Mouse (Mus musculus) forebrain, embryonic 15.5 days (tissue): ENCODE data around the gene Map3k20. TPM values are rescaled to one million over a fixed set of nuclear protein-coding genes. Genes with fewer than 3 reads are reported as not detected.
A peak's percentile ranks its signal among the peaks of the same experiment; 100 is the strongest.

Experiments
- ATAC-seq: fragments of 200-750 bp; cut with Nextera tagmentation; replicated peaks from 2 replicates; pipeline ENCODE4 v1.8.0; 2017; ENCODE audit warnings: mild to moderate bottlenecking, moderate TSS enrichment, moderate library complexity
- H3K27ac ChIP-seq: fragments of 300-500 bp; sonication (generic); replicated peaks from 2 replicates; pipeline ENCODE4 v1.5.1; 2015; ENCODE audit warnings: mild to moderate bottlenecking, inconsistent platforms
- H3K27me3 ChIP-seq: fragments of 300-500 bp; sonication (generic); 2 replicates; pipeline ENCODE4 v1.6.1; 2015; ENCODE audit warnings: inconsistent platforms
- H3K36me3 ChIP-seq: fragments of 300-500 bp; sonication (generic); 2 replicates; pipeline ENCODE4 v1.6.1; 2015; ENCODE audit warnings: mild to moderate bottlenecking, inconsistent platforms
- H3K4me1 ChIP-seq: fragments of 300-500 bp; sonication (generic); 2 replicates; pipeline ENCODE4 v1.6.1; 2015; ENCODE audit warnings: inconsistent platforms
- H3K4me2 ChIP-seq: fragments of 300-500 bp; sonication (generic); replicated peaks from 2 replicates; pipeline ENCODE4 v1.6.1; 2015; ENCODE audit warnings: mild to moderate bottlenecking, inconsistent platforms
- H3K4me3 ChIP-seq: fragments of 300-500 bp; sonication (generic); 2 replicates; pipeline ENCODE4 v1.5.1; 2015; ENCODE audit warnings: mild to moderate bottlenecking, inconsistent platforms
- H3K9ac ChIP-seq: fragments of 300-500 bp; sonication (generic); replicated peaks from 2 replicates; pipeline ENCODE4 v1.6.1; 2015; ENCODE audit warnings: mild to moderate bottlenecking, inconsistent platforms
- H3K9me3 ChIP-seq: fragments of 300-500 bp; sonication (generic); 2 replicates; pipeline ENCODE4 v1.6.1; 2016; ENCODE audit warnings: inconsistent platforms
- WGBS: fragments of 180-500 bp; shearing (Covaris S2); methylation state at CpG from one replicate; pipeline ENCODE4 v1.1.7; 2015; ENCODE audit warnings: mixed read lengths; 5-methylcytosine and 5-hydroxymethylcytosine counted together
- polyA plus RNA-seq: library from polyadenylated mRNA; unstranded; fragments of >200 nt; fragmentation: Nextera tagmentation; extraction: Ambion mirVana; gene quantifications from 2 replicates; pipeline ENCODE4 v1.2.1, GENCODE M21; 2015

The Map3k20 gene
- polyA plus RNA-seq, 1 experiment from 2014 or later = 3.9 TPM

DNA sequence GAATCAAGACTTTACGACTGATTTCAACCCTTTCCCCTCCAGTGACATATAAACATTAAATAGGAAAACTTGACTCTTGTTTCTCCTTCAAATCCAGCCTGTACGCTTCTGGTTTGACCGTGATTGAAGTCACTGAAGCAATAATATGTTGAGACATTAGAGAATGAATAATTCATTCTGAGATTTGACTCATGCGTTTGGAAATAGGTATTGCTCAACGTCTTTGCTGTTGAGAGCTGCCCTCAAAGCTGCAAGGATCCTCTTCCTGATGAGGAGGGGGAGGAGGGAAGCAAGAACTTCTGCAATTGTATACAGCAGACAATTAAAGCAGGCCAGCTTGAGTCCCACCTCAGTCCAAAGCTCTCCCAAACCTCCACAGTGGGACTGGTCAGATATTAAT lies 81.1 kb downstream of the Map3k20 start:
- ATAC-seq = no peak
- H3K4me3 ChIP-seq = no peak overlapping the region
- H3K36me3 ChIP-seq = no peaks in the 10 kb centered on the region
- no peak overlapping the region for H3K27ac ChIP-seq
- H3K9me3 ChIP-seq = no peaks in the 10 kb centered on the region
- no peaks in the 10 kb centered on the region; the same call in 1 of the 2 replicates for H3K4me1 ChIP-seq
- no peak overlapping the region for H3K9ac ChIP-seq
- 87% methylated on average over 5 of the region's 5 CpGs for WGBS
- H3K27me3 ChIP-seq = no peaks in the 10 kb centered on the region
- no peak overlapping the region for H3K4me2 ChIP-seq

DNA sequence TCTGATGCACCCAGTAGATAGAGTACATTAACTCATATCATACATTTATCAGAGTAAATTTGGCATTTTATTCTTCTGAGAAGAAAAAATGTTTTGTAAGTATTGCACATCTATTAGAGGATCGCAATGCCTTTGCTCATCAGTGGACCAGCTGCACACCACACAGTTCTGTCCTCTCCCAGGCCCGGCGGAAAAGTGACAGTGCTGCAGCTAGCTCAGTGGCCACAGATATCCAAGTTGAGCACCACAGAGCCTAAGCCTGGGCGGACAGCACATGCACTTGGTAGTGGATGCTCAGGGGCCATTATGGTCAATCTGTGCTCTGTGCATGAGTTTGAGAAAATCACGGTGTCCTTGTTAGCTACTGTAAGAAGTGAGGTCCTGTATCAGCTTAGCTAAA lies 82.4 kb downstream of the Map3k20 start:
- no peak overlapping the region for H3K4me2 ChIP-seq
- no peaks in the 10 kb centered on the region for H3K9me3 ChIP-seq
- H3K9ac ChIP-seq = no peak overlapping the region
- no peak overlapping the region for H3K27ac ChIP-seq
- no peak for ATAC-seq
- 98% methylated on average over 5 of the region's 5 CpGs for WGBS
- no peaks in the 10 kb centered on the region for H3K27me3 ChIP-seq
- no peak overlapping the region for H3K4me3 ChIP-seq
- no peaks in the 10 kb centered on the region; the same call in 1 of the 2 replicates for H3K4me1 ChIP-seq
- H3K36me3 ChIP-seq = no peaks in the 10 kb centered on the region

DNA sequence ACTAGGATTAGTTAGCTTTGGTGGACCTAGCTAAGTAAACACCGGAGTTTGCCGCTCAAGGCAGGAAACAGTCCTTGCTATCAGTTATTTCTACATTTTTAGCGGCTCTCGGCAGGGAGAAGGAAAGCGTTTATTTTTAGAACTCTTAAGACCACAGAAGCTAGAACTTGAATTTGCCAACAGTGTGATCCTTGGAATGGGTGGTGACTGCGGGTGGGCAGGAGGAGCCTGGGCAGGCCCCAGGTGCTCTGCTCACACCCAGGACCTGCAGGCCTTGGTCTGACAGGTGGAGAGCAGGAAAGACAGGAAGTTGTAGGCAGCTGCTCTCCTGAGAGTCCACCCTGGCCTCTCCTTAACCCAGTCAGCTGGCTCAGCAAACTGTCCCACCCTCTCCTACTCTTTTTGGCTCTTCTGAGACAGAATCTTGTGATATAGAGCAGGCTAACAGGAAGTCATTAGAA lies 83.7 kb downstream of the Map3k20 start:
- Histone ChIP-seq H3K27me3 (no peaks in the 10 kb centered on the region), H3K4me2 (no peak overlapping the region), H3K4me1 (no peaks in the 10 kb centered on the region; the same call in 1 of the 2 replicates), H3K4me3 (no peak overlapping the region), H3K9me3 (no peaks in the 10 kb centered on the region), H3K36me3 (no peaks in the 10 kb centered on the region), H3K27ac (no peak overlapping the region), H3K9ac (no peak overlapping the region)
- WGBS = 79% methylated on average over 6 of the region's 6 CpGs
- no peak for ATAC-seq

DNA sequence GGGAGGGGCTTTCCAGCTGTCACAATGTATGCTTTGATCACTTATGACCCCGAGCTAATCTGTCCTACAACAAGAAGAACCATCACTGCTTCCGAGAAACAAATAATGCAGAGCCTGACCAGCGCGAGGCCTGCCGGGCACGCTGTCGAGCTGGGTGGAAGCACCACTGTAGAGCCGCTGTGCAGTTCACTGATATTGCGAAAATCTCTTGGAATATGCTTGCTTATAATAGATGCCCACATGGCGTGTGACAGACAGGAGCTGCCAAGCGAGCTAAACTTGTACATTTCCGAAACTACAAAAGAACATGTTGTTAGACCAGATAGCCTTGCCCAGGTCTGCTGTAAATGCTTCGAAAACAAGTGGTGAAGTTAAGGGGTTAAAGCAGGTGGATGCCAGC lies 86.7 kb downstream of the Map3k20 start:
- Histone ChIP-seq H3K9ac (no peak overlapping the region), H3K4me1 (peaks cover 7% of the 10 kb centered on the region), H3K27me3 (no peaks in the 10 kb centered on the region), H3K9me3 (no peaks in the 10 kb centered on the region), H3K27ac (no peak overlapping the region), H3K4me3 (no peak overlapping the region), H3K36me3 (no peaks in the 10 kb centered on the region), H3K4me2 (no peak overlapping the region)
- 87% methylated on average over 13 of the region's 13 CpGs for WGBS
- ATAC-seq = no peak

DNA sequence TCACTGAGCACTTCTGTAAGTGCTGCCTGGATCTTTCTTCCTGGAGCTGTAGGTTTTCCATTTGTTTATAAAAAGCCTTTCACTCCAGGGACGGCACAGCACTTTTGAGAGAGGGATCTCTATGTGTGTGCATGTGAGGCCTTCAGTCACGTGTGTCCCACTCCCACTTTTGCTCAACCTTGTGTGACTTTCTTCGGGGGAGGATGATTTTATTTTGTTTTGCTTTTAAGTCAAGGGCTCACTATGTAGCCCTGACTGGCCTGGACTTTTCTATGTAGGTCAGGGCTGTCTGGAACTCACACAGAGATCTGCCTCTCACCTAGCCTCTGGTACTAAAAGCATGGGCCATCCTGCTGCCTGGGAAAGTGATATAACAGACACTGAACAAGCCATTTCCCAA lies 88.6 kb downstream of the Map3k20 start:
- Histone ChIP-seq H3K36me3 (no peaks in the 10 kb centered on the region), H3K27me3 (no peaks in the 10 kb centered on the region), H3K9me3 (no peaks in the 10 kb centered on the region), H3K4me1 (peaks cover 7% of the 10 kb centered on the region), H3K4me2 (no peak overlapping the region), H3K27ac (no peak overlapping the region), H3K4me3 (no peak overlapping the region), H3K9ac (no peak overlapping the region)
- WGBS = 83% methylated on average over 3 of the region's 3 CpGs
- no peak for ATAC-seq

DNA sequence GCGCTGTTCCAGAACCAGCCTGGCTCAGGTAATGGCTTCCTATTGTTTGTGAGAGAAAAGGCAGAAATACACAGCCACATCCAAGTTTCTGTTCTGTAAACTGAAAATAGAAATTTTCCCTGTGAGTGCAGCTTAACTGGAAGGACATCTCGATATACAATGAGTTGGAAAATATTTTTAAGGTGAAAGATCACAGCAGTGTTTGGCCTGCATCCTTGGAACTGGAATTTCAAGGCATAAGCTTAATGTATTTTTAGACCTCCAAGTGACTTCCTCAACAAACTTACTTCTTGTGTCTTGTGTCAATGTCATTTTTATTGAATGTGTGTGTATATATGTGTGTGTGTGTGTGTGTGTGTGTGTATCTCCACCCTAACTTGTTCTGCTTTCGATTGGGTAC lies 90.4 kb downstream of the Map3k20 start:
- no peak overlapping the region for H3K9ac ChIP-seq

DNA sequence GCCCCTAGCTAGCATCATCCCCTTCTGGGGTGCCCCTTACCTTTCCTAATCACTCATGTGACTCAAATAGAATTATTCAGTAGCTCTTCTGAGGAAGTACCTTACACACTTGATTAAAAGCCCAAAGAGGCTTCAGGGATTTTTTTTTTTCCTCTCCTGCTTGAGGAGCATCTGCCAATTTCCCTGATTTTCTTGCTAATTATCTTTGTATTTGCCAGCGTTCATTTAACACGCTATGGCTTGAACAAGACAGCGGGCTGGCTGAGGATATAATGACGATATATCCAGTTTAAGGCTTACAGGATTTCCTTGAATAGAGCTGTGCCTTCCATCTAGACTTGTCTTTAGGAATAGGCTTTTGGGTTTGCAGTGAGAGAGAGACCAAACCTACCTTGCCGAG lies 91.5 kb downstream of the Map3k20 start:
- 61% methylated on average over 5 of the region's 5 CpGs for WGBS
- Histone ChIP-seq H3K9me3 (no peaks in the 10 kb centered on the region), H3K4me2 (no peak overlapping the region), H3K36me3 (no peaks in the 10 kb centered on the region), H3K4me3 (no peak overlapping the region), H3K27me3 (no peaks in the 10 kb centered on the region), H3K4me1 (peaks cover 7% of the 10 kb centered on the region), H3K9ac (no peak overlapping the region), H3K27ac (0 out of 2 replicates have a peak overlapping the region, but pooled peaks have one; percentile 25)
- no peak for ATAC-seq

More for the DNA sequence above, 90.4 kb downstream of the Map3k20 start:
- Histone ChIP-seq H3K27me3 (no peaks in the 10 kb centered on the region), H3K4me3 (no peak overlapping the region), H3K4me2 (no peak overlapping the region), H3K4me1 (peaks cover 7% of the 10 kb centered on the region), H3K36me3 (no peaks in the 10 kb centered on the region), H3K27ac (no peak overlapping the region), H3K9me3 (no peaks in the 10 kb centered on the region)
- 86% methylated on average over 3 of the region's 3 CpGs for WGBS
- ATAC-seq = no peak

DNA sequence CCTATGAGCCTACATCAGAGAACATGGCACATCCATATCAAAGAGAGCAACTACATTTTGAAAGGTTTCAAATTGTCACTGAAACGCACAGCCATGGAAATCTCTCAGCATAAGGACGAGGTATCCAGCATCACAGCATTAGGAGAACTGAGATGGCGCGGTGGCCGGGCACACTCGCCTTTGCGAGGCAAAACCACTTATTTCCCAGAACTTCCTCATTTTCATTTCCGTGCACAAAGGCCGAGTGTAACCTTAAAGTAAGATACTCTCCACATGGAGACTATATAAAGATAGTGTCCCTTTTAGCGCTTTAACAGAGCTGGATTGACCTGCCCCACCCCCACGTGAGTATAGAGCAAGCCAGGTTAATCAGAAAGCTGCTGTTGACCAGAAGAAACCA lies 94.0 kb downstream of the Map3k20 start:
- ATAC-seq = no peak
- Histone ChIP-seq H3K9ac (no peak overlapping the region), H3K27ac (no peak overlapping the region), H3K27me3 (no peaks in the 10 kb centered on the region), H3K9me3 (no peaks in the 10 kb centered on the region), H3K4me3 (no peak overlapping the region), H3K36me3 (no peaks in the 10 kb centered on the region), H3K4me1 (peaks cover 7% of the 10 kb centered on the region), H3K4me2 (no peak overlapping the region)
- WGBS = 93% methylated on average over 11 of the region's 11 CpGs

DNA sequence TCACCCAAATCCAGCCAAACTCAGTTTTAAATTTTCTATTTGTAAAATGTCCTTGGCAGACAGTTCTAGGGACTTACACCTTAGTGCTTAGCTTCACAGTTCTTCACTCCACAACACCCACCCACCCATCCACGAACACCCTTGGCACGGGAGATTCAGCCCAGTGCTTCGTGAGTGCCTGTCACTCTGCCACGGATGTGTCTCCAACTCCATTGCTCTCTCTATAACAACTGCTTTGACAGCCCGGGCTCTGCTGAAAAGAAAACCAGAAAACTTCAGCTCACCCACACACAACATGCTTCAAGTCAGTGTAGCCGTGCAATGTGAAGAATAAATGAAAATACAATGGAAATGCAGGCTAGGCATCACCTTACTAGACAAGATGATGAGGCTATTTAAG lies 97.2 kb downstream of the Map3k20 start:
- Histone ChIP-seq H3K36me3 (no peaks in the 10 kb centered on the region), H3K27ac (no peak overlapping the region), H3K4me1 (no peaks in the 10 kb centered on the region), H3K4me3 (no peak overlapping the region), H3K9me3 (no peaks in the 10 kb centered on the region), H3K27me3 (no peaks in the 10 kb centered on the region), H3K4me2 (no peak overlapping the region), H3K9ac (no peak overlapping the region)
- no peak for ATAC-seq
- 72% methylated on average over 6 of the region's 6 CpGs for WGBS

DNA sequence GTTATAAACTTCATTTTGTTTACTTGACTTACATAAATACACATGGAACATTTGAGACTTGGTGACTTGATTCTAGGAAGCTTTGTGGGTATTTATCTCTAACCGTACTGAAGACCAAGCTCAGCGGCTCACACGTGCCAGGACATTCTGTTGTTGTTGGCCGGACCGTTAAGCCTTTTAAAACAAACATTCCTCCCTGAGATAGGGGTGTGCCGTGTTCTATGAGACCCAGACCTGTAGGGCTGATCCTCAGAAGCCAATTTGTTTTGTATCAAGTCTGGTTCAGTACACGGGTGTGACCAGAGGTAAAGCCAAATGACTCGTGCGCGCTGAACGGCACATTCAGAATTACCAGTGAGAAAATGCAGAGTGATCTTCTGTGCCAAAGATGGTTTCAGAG lies 97.9 kb downstream of the Map3k20 start:
- ATAC-seq = no peak
- H3K4me2 ChIP-seq = no peak overlapping the region
- H3K9me3 ChIP-seq = no peaks in the 10 kb centered on the region
- no peaks in the 10 kb centered on the region for H3K4me1 ChIP-seq
- H3K27ac ChIP-seq = no peak overlapping the region
- H3K9ac ChIP-seq = no peak overlapping the region
- no peaks in the 10 kb centered on the region for H3K27me3 ChIP-seq
- WGBS = 64% methylated on average over 11 of the region's 11 CpGs
- H3K4me3 ChIP-seq = no peak overlapping the region
- no peaks in the 10 kb centered on the region for H3K36me3 ChIP-seq

DNA sequence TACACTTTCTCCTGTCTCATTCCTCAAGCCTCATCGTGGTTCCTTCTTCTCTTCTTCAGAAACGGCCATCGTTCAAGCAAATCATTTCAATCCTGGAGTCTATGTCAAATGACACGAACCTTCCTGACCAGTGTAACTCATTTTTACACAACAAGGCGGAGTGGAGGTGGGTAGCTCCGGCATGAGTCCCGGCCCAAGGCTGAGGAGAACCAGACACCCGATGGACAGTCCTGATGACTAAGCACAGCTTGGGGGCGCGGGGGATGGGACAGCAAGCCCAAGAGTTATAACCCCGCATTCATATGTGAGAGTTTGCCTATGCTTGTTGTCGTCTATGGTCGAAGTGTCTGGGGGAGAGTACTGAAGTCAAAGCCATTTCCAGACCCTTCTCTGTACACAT lies 104.0 kb downstream of the Map3k20 start:
- Histone ChIP-seq H3K9me3 (no peaks in the 10 kb centered on the region), H3K27me3 (no peaks in the 10 kb centered on the region), H3K4me1 (peaks cover 5% of the 10 kb centered on the region), H3K36me3 (no peaks in the 10 kb centered on the region), H3K4me2 (no peak overlapping the region), H3K9ac (no peak overlapping the region), H3K4me3 (no peak overlapping the region), H3K27ac (no peak overlapping the region)
- whole genome bisulfite sequencing = 94% methylated on average over 13 of the region's 13 CpGs
- ATAC-seq = no peak

DNA sequence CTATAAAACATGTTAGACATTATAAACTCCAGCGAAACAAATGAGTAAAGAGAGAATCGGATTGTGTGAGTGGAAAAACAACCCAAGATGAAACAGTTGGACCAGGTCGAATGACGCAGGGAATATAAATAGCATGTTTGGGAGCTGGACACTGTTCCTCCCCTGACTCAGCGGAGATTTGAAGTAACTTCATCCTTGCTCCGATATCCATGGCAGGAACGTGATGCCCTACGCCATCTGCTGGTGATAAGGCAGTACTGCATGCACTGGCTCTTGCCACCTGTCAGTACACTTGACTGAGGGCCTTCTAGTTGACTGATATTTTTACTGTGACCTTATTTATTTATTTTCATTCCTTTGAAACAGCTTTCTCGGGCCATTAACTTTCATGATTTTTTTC lies 104.5 kb downstream of the Map3k20 start:
- Histone ChIP-seq H3K4me1 (peaks cover 5% of the 10 kb centered on the region), H3K4me2 (no peak overlapping the region), H3K27ac (no peak overlapping the region), H3K4me3 (no peak overlapping the region), H3K9ac (no peak overlapping the region), H3K36me3 (no peaks in the 10 kb centered on the region), H3K27me3 (no peaks in the 10 kb centered on the region), H3K9me3 (no peaks in the 10 kb centered on the region)
- WGBS = 25% methylated on average over 9 of the region's 9 CpGs
- no peak; the same call in 1 of the 2 replicates for ATAC-seq

DNA sequence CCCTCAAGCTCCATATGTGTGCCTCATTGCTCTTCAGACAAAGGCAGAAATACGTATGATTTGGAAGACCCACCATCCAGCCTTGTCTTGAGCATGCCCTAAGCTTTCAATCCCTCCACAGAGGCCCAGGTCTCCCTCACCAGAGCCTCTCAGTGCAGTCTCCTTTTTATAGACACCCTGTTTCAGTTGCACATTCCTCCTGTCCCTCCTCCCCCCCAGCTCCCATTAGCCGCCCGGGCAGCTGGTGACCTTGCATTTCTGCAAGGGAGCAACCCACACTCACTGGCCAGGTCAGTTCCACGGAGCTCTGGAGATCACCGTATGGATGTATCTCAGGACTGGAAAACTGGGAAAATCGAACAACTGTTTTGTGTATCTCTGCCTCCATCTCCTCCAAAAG lies 105.0 kb downstream of the Map3k20 start:
- Histone ChIP-seq H3K4me2 (no peak overlapping the region), H3K36me3 (no peaks in the 10 kb centered on the region), H3K4me3 (no peak overlapping the region), H3K9me3 (no peaks in the 10 kb centered on the region), H3K4me1 (peaks cover 5% of the 10 kb centered on the region), H3K9ac (no peak overlapping the region), H3K27me3 (no peaks in the 10 kb centered on the region), H3K27ac (no peak overlapping the region)
- 83% methylated on average over 6 of the region's 6 CpGs for WGBS
- no peak for ATAC-seq
